Mouse (Mus musculus) myocyte (in vitro differentiated cells): ENCODE measurements at regions not wholly inside any gene's neighbourhood (a gene's known extent, or its start where the extent isn't known, plus 50 kb on each side); places are given as distances from the start of the nearest gene placed in this dataset.

ENCODE experiments used
- CEBPB ChIP-seq: IDR thresholded peaks from 2 replicates; pipeline ENCODE4 v1.6.1; 2011; ENCODE audit warnings: mild to moderate bottlenecking, moderate library complexity; ENCODE audit not compliant: poor library complexity, insufficient read depth, severe bottlenecking
- E2F4 ChIP-seq: IDR thresholded peaks from one replicate; pipeline ENCODE4 v1.6.1; 2011; ENCODE audit warnings: mild to moderate bottlenecking, control low read depth, moderate library complexity; ENCODE audit not compliant: insufficient read depth
- MYOD1 ChIP-seq, 3 experiments: IDR thresholded peaks; one replicate each; pipeline ENCODE4 v1.6.1; 2011; ENCODE audit warnings: control low read depth in 2 of 3, low read depth in 2 of 3, mild to moderate bottlenecking in 2 of 3, moderate library complexity in 1 of 3; ENCODE audit not compliant: insufficient read length in 2 of 3, control insufficient read depth in 1 of 3
- MYOG ChIP-seq, 3 experiments: IDR thresholded peaks; one replicate each; pipeline ENCODE4 v1.6.1; 2011; ENCODE audit warnings: control low read depth in 2 of 3, low read depth in 2 of 3, mild to moderate bottlenecking in 2 of 3; ENCODE audit not compliant: insufficient read length in 2 of 3, control insufficient read depth in 1 of 3, insufficient read depth in 1 of 3
- POLR2A ChIP-seq: IDR thresholded peaks from one replicate; pipeline ENCODE4 v1.6.1; 2011; ENCODE audit warnings: low read depth, mild to moderate bottlenecking, control low read depth, moderate library complexity; ENCODE audit not compliant: insufficient read length
- TCF12 ChIP-seq: IDR thresholded peaks from one replicate; pipeline ENCODE4 v1.6.1; 2011; ENCODE audit warnings: mild to moderate bottlenecking, control low read depth; ENCODE audit not compliant: poor library complexity, insufficient read depth, severe bottlenecking

GRCm38 (mm10) chr2:78804931-78805330, 63.0 kb upstream of the Ube2e3 start:
- TF ChIP-seq TCF12 (no peak), E2F4 (no peak), MYOG (IDR thresholded peaks at IDR 0.05; ENCODE audit: control insufficient read depth in 1 of 3, insufficient read depth in 1 of 3, insufficient read length in 2 of 3, low read depth in 2 of 3) (no peak), POLR2A (no peak), MYOD1 (IDR thresholded peaks at IDR 0.05; ENCODE audit: control insufficient read depth in 1 of 3, insufficient read length in 2 of 3, low read depth in 2 of 3) (no peak), CEBPB (no peak)
